Mouse (Mus musculus): ENCODE measurements around the gene Rpl34. TPM values are rescaled to one million over a fixed set of nuclear protein-coding genes. Genes with fewer than 3 reads are reported as not detected.
A peak's percentile ranks its signal among the peaks of the same experiment; 100 is the strongest.

Gene Rpl34
- polyA plus RNA-seq, 1 experiment from 2014 or later, result 549 TPM

GRCm38 (mm10) chr3:130727676-130728075 lies 2.5 kb downstream of the Rpl34 start:
- H3K9ac ChIP-seq (replicated peaks), result no peak overlapping the region; the same call in 1 of the 2 replicates
- H3K9me3 ChIP-seq (ENCODE audit: low read length), result no peaks in the 10 kb centered on the region
- no peaks in the 10 kb centered on the region for H3K27me3 ChIP-seq (ENCODE audit: insufficient read depth, low read length)
- peaks cover 40% of the 10 kb centered on the region for H3K36me3 ChIP-seq (replicated peaks; ENCODE audit: insufficient read depth, low read length)
- 0 out of 2 replicates have a peak overlapping the region, but pooled peaks have one; percentile 74 for H3K4me2 ChIP-seq (ENCODE audit: low read depth, low read length)
- DNase-seq (no peak), ATAC-seq (no peak)
- H3K27ac ChIP-seq (ENCODE audit: low read depth), result peak overlapping the region; percentile 34; the same call in 1 of the 2 replicates
- peaks cover 19% of the 10 kb centered on the region for H3K4me1 ChIP-seq (ENCODE audit: insufficient read depth)
- 81% methylated on average over 4 of the region's 4 CpGs for WGBS (ENCODE audit: insufficient replicate concordance)
- H3K4me3 ChIP-seq (ENCODE audit: low read depth, low read length), result no peak overlapping the region
- no peak for TF ChIP-seq CTCF (IDR thresholded peaks at IDR 0.05; ENCODE audit: low read depth)

GRCm38 (mm10) chr3:130727036-130727435 lies 3.2 kb downstream of the Rpl34 start:
- H3K36me3 ChIP-seq (replicated peaks; ENCODE audit: insufficient read depth, low read length), result peaks cover 40% of the 10 kb centered on the region

GRCm38 (mm10) chr3:130725718-130726117 lies 4.5 kb downstream of the Rpl34 start:
- WGBS (ENCODE audit: insufficient replicate concordance), result 83% methylated on average over 2 of the region's 2 CpGs
- H3K27ac ChIP-seq (ENCODE audit: low read depth), result no peak overlapping the region
- H3K9ac ChIP-seq (replicated peaks), result no peak overlapping the region
- no peaks in the 10 kb centered on the region for H3K27me3 ChIP-seq (ENCODE audit: insufficient read depth, low read length)
- peaks cover 40% of the 10 kb centered on the region for H3K36me3 ChIP-seq (replicated peaks; ENCODE audit: insufficient read depth, low read length)
- peaks cover 15% of the 10 kb centered on the region for H3K4me1 ChIP-seq (ENCODE audit: insufficient read depth)
- ATAC-seq (no peak), DNase-seq (no peak)
- H3K9me3 ChIP-seq (ENCODE audit: low read length), result no peaks in the 10 kb centered on the region
- H3K4me2 ChIP-seq (ENCODE audit: low read depth, low read length), result no peak overlapping the region
- TF ChIP-seq EP300 (IDR thresholded peaks at IDR 0.05; ENCODE audit: low read depth) (no peak), CTCF (IDR thresholded peaks at IDR 0.05; ENCODE audit: low read depth) (no peak)
- H3K4me3 ChIP-seq (ENCODE audit: low read depth, low read length), result no peak overlapping the region

More at GRCm38 (mm10) chr3:130727036-130727435, 3.2 kb downstream of the Rpl34 start:
- H3K27me3 ChIP-seq (ENCODE audit: insufficient read depth, low read length), result no peaks in the 10 kb centered on the region
- no peak overlapping the region for H3K9ac ChIP-seq (replicated peaks)
- no peak for ATAC-seq
- no peak overlapping the region for H3K4me2 ChIP-seq (ENCODE audit: low read depth, low read length)
- WGBS (ENCODE audit: insufficient replicate concordance), result 79% methylated on average over 1 of the region's 1 CpGs
- H3K4me3 ChIP-seq (ENCODE audit: low read depth, low read length), result no peak overlapping the region
- TF ChIP-seq CTCF (IDR thresholded peaks at IDR 0.05; ENCODE audit: low read depth) (no peak), EP300 (IDR thresholded peaks at IDR 0.05; ENCODE audit: low read depth) (no peak)
- peaks cover 19% of the 10 kb centered on the region for H3K4me1 ChIP-seq (ENCODE audit: insufficient read depth)
- no peak overlapping the region for H3K27ac ChIP-seq (ENCODE audit: low read depth)
- no peaks in the 10 kb centered on the region for H3K9me3 ChIP-seq (ENCODE audit: low read length)
- DNase-seq, result no peak

- ATAC-seq (no peak), DNase-seq (no peak)
- Histone ChIP-seq H3K4me2 (ENCODE audit: low read depth, low read length) (no peak overlapping the region), H3K4me1 (ENCODE audit: insufficient read depth) (0 out of 2 replicates have a peak, but pooled peaks cover under 1% of the 10 kb centered on the region), H3K4me3 (ENCODE audit: low read depth, low read length) (no peak overlapping the region), H3K9me3 (ENCODE audit: low read length) (no peaks in the 10 kb centered on the region), H3K9ac (replicated peaks) (no peak overlapping the region), H3K27ac (ENCODE audit: low read depth) (no peak overlapping the region), H3K36me3 (replicated peaks; ENCODE audit: insufficient read depth, low read length) (peaks cover 29% of the 10 kb centered on the region), H3K27me3 (ENCODE audit: insufficient read depth, low read length) (no peaks in the 10 kb centered on the region)
- 77% methylated on average over 11 of the region's 11 CpGs for WGBS (ENCODE audit: insufficient replicate concordance)
- TF ChIP-seq EP300 (IDR thresholded peaks at IDR 0.05; ENCODE audit: low read depth), result no peak
- TF ChIP-seq CTCF (IDR thresholded peaks at IDR 0.05; ENCODE audit: low read depth), result no peak
Observed at GRCm38 (mm10) chr3:130722733-130723478, 7.3 kb downstream of the Rpl34 start.

GRCm38 (mm10) chr3:130720225-130720624 lies 10.0 kb downstream of the Rpl34 start:
- no peak overlapping the region for H3K4me3 ChIP-seq (ENCODE audit: low read depth, low read length)
- no peak overlapping the region for H3K4me2 ChIP-seq (ENCODE audit: low read depth, low read length)
- DNase-seq, result no peak
- H3K9ac ChIP-seq (replicated peaks), result no peak overlapping the region
- no peak for ATAC-seq
- H3K27ac ChIP-seq (ENCODE audit: low read depth), result no peak overlapping the region
- peaks cover 3% of the 10 kb centered on the region; the same call in 1 of the 2 replicates for H3K36me3 ChIP-seq (replicated peaks; ENCODE audit: insufficient read depth, low read length)
- no peaks in the 10 kb centered on the region for H3K4me1 ChIP-seq (ENCODE audit: insufficient read depth)
- no peaks in the 10 kb centered on the region for H3K9me3 ChIP-seq (ENCODE audit: low read length)
- H3K27me3 ChIP-seq (ENCODE audit: insufficient read depth, low read length), result no peaks in the 10 kb centered on the region
- 53% methylated on average over 4 of the region's 4 CpGs for WGBS (ENCODE audit: insufficient replicate concordance)
- TF ChIP-seq CTCF (IDR thresholded peaks at IDR 0.05; ENCODE audit: low read depth) (no peak), EP300 (IDR thresholded peaks at IDR 0.05; ENCODE audit: low read depth) (no peak)

- DNase-seq (no peak), ATAC-seq (no peak)
- no peaks in the 10 kb centered on the region for H3K4me1 ChIP-seq (ENCODE audit: insufficient read depth)
- no peak for TF ChIP-seq EP300 (IDR thresholded peaks at IDR 0.05; ENCODE audit: low read depth)
- no peak for TF ChIP-seq CTCF (IDR thresholded peaks at IDR 0.05; ENCODE audit: low read depth)
- no peak overlapping the region for H3K27ac ChIP-seq (ENCODE audit: low read depth)
- H3K4me2 ChIP-seq (ENCODE audit: low read depth, low read length), result no peak overlapping the region
- H3K4me3 ChIP-seq (ENCODE audit: low read depth, low read length), result no peak overlapping the region
- H3K9me3 ChIP-seq (ENCODE audit: low read length), result no peaks in the 10 kb centered on the region
- WGBS (ENCODE audit: insufficient replicate concordance), result 81% methylated on average over 4 of the region's 4 CpGs
- H3K27me3 ChIP-seq (ENCODE audit: insufficient read depth, low read length), result no peaks in the 10 kb centered on the region
- no peaks in the 10 kb centered on the region for H3K36me3 ChIP-seq (replicated peaks; ENCODE audit: insufficient read depth, low read length)
- no peak overlapping the region for H3K9ac ChIP-seq (replicated peaks)
Observed at GRCm38 (mm10) chr3:130718871-130719270, 11.3 kb downstream of the Rpl34 start.

All from liver, postnatal 0 days (tissue).